Mouse (Mus musculus): ENCODE results near the gene Csmd2. TPM values are rescaled to one million over a fixed set of nuclear protein-coding genes. Genes with fewer than 3 reads are reported as not detected.

Gene Csmd2
- polyA plus RNA-seq, 1 experiment from 2014 or later, result 0.16 TPM

GRCm38 (mm10) chr4:127970901-127971868, 16.5 kb upstream of the Csmd2 start, which contains the start of gene CK137956:
CK137956 (minus strand) TSS chr4:127970951.
- Histone ChIP-seq H3K4me2 (replicated peaks; ENCODE audit: low read depth) (no peak within 1 kb of the TSS), H3K9ac (ENCODE audit: low read length) (no peak within 1 kb of the TSS), H3K4me3 (ENCODE audit: low read depth, low read length) (no peak within 1 kb of the TSS), H3K27me3 (ENCODE audit: control insufficient read depth, insufficient read depth, low read length) (0 out of 2 replicates have a peak, but pooled peaks cover 3% of the 10 kb centered on the region), H3K9me3 (ENCODE audit: control insufficient read depth, low read length) (no peaks in the 10 kb centered on the region), H3K4me1 (replicated peaks; ENCODE audit: control insufficient read depth, insufficient read depth) (no peaks in the 10 kb centered on the region), H3K27ac (replicated peaks) (no peak within 1 kb of the TSS), H3K36me3 (ENCODE audit: control insufficient read depth, insufficient read depth, low read length) (no peaks in the 10 kb centered on the region)
- DNase-seq (ENCODE audit: low spot score), result no peak
- no peak for ATAC-seq (ENCODE audit: low FRiP score, low TSS enrichment)
- 3% methylated on average over 39 of the region's 39 CpGs for WGBS
- TF ChIP-seq EP300 (optimal IDR thresholded peaks at IDR 0.05) (no peak), CTCF (IDR thresholded peaks at IDR 0.05; ENCODE audit: low read depth) (no peak)

DNA sequence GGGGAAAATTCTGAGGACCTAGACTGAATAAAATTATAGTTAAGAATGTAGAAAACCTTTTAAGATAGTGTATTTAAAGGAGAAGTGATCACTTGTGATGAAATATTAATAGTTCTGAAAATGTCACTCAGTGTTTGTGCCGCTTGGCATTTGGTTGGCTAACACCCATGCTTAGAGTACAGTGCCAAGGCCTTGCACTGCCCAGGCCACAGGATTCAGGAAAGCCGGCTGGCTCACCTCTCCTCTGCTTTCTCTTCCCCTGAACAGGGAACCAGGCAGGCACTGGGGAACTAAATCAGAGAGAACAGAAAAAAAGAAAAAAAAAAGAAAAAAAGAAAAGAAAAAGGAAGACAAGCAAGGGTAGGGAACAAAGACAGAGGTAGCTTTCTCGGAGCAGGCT, 14.7 kb upstream of the Csmd2 start:
- H3K36me3 ChIP-seq (ENCODE audit: control insufficient read depth, insufficient read depth, low read length), result no peaks in the 10 kb centered on the region
- 81% methylated on average over 3 of the region's 3 CpGs for WGBS
- H3K4me3 ChIP-seq (ENCODE audit: low read depth, low read length), result no peak overlapping the region
- no peak for ATAC-seq (ENCODE audit: low FRiP score, low TSS enrichment)
- no peak for DNase-seq (ENCODE audit: low spot score)
- no peak for TF ChIP-seq CTCF (IDR thresholded peaks at IDR 0.05; ENCODE audit: low read depth)
- no peak for TF ChIP-seq EP300 (optimal IDR thresholded peaks at IDR 0.05)
- no peak overlapping the region for H3K9ac ChIP-seq (ENCODE audit: low read length)
- H3K27ac ChIP-seq (replicated peaks), result no peak overlapping the region
- 0 out of 2 replicates have a peak, but pooled peaks cover 3% of the 10 kb centered on the region for H3K27me3 ChIP-seq (ENCODE audit: control insufficient read depth, insufficient read depth, low read length)
- H3K9me3 ChIP-seq (ENCODE audit: control insufficient read depth, low read length), result no peaks in the 10 kb centered on the region
- no peak overlapping the region for H3K4me2 ChIP-seq (replicated peaks; ENCODE audit: low read depth)
- no peaks in the 10 kb centered on the region for H3K4me1 ChIP-seq (replicated peaks; ENCODE audit: control insufficient read depth, insufficient read depth)

DNA sequence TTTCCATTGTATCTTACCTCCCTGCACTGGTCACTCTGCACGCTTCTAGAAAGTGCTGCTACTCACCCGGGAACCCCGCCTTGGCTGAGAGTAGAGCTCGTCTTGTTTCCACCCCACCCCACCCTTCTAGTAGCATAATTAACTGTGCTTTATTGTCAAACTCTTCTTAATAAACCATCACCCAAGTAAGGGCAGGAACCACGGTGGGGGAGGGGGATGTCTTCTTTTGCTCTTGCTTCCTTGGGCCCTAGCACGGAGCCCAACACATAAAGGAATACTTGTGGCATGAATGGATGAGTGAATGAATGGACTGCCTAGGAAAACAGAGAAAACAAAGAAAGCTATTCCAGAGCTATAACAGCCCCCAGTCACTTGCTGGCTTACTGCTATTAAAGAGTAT, 6.5 kb upstream of the Csmd2 start:
- H3K36me3 ChIP-seq (ENCODE audit: control insufficient read depth, insufficient read depth, low read length), result no peaks in the 10 kb centered on the region
- no peak for TF ChIP-seq CTCF (IDR thresholded peaks at IDR 0.05; ENCODE audit: low read depth)
- no peak for TF ChIP-seq EP300 (optimal IDR thresholded peaks at IDR 0.05)
- no peak overlapping the region for H3K4me2 ChIP-seq (replicated peaks; ENCODE audit: low read depth)
- 66% methylated on average over 6 of the region's 6 CpGs for WGBS
- H3K4me3 ChIP-seq (ENCODE audit: low read depth, low read length), result no peak overlapping the region
- H3K27ac ChIP-seq (replicated peaks), result no peak overlapping the region
- no peak overlapping the region for H3K9ac ChIP-seq (ENCODE audit: low read length)
- H3K27me3 ChIP-seq (ENCODE audit: control insufficient read depth, insufficient read depth, low read length), result no peaks in the 10 kb centered on the region
- ATAC-seq (ENCODE audit: low FRiP score, low TSS enrichment) (no peak), DNase-seq (ENCODE audit: low spot score) (no peak)
- no peaks in the 10 kb centered on the region for H3K4me1 ChIP-seq (replicated peaks; ENCODE audit: control insufficient read depth, insufficient read depth)
- no peaks in the 10 kb centered on the region for H3K9me3 ChIP-seq (ENCODE audit: control insufficient read depth, low read length)

GRCm38 (mm10) chr4:127984426-127984825, 3.2 kb upstream of the Csmd2 start:
- Histone ChIP-seq H3K4me1 (replicated peaks; ENCODE audit: control insufficient read depth, insufficient read depth) (no peaks in the 10 kb centered on the region), H3K27me3 (ENCODE audit: control insufficient read depth, insufficient read depth, low read length) (peaks cover 7% of the 10 kb centered on the region; the same call in 1 of the 2 replicates), H3K9me3 (ENCODE audit: control insufficient read depth, low read length) (no peaks in the 10 kb centered on the region), H3K27ac (replicated peaks) (no peak overlapping the region), H3K9ac (ENCODE audit: low read length) (no peak overlapping the region), H3K36me3 (ENCODE audit: control insufficient read depth, insufficient read depth, low read length) (no peaks in the 10 kb centered on the region), H3K4me3 (ENCODE audit: low read depth, low read length) (no peak overlapping the region), H3K4me2 (replicated peaks; ENCODE audit: low read depth) (no peak overlapping the region)
- TF ChIP-seq EP300 (optimal IDR thresholded peaks at IDR 0.05) (no peak), CTCF (IDR thresholded peaks at IDR 0.05; ENCODE audit: low read depth) (no peak)
- 82% methylated on average over 2 of the region's 2 CpGs for whole genome bisulfite sequencing
- DNase-seq (ENCODE audit: low spot score) (no peak), ATAC-seq (ENCODE audit: low FRiP score, low TSS enrichment) (no peak)

GRCm38 (mm10) chr4:127985874-127986273, 1.8 kb upstream of the Csmd2 start:
- Histone ChIP-seq H3K27ac (replicated peaks) (no peak overlapping the region), H3K4me2 (replicated peaks; ENCODE audit: low read depth) (no peak overlapping the region), H3K27me3 (ENCODE audit: control insufficient read depth, insufficient read depth, low read length) (peaks cover 7% of the 10 kb centered on the region; the same call in 1 of the 2 replicates), H3K9ac (ENCODE audit: low read length) (no peak overlapping the region), H3K4me3 (ENCODE audit: low read depth, low read length) (no peak overlapping the region), H3K36me3 (ENCODE audit: control insufficient read depth, insufficient read depth, low read length) (no peaks in the 10 kb centered on the region), H3K4me1 (replicated peaks; ENCODE audit: control insufficient read depth, insufficient read depth) (no peaks in the 10 kb centered on the region), H3K9me3 (ENCODE audit: control insufficient read depth, low read length) (no peaks in the 10 kb centered on the region)
- WGBS, result 10% methylated on average over 10 of the region's 10 CpGs
- TF ChIP-seq CTCF (IDR thresholded peaks at IDR 0.05; ENCODE audit: low read depth), result no peak
- TF ChIP-seq EP300 (optimal IDR thresholded peaks at IDR 0.05), result no peak
- DNase-seq (ENCODE audit: low spot score), result no peak
- no peak for ATAC-seq (ENCODE audit: low FRiP score, low TSS enrichment)
